ENCODE assay signal across 9 mouse cellular contexts in genomic region chr7:127837878-127838277, GRCm38 (mm10). TPM values are rescaled to one million over a fixed set of nuclear protein-coding genes. Genes with fewer than 3 reads are reported as not detected.
A peak's percentile ranks its signal among the peaks of the same experiment; 100 is the strongest.
DNase-seq lines count a peak whose midpoint lies in the region; ATAC-seq and TF ChIP-seq lines count a peak whose summit lies in the region.
"Not testable (repeated sequence)": the region's sequence is repeated elsewhere in the genome, so short reads cannot be mapped to it uniquely, and the experiment has no call there.
"Had no signal": no experiment of that assay in that cellular context is flagged by ENCODE, and none has a peak within 500 bp of the region (broad histone marks: within the 10 kb centered on the region; RNA-seq: fewer than 3 reads in every experiment).

No protein-coding gene starts in this region.

- intact Hi-C loops in heart, adult 2 months (cut with DNase I): not testable (repeated sequence)

- H3K9me3 ChIP-seq in E14TG2a.4 (ENCODE audit: low read length); MEL (replicated peaks; ENCODE audit: insufficient read depth, low read length); midbrain, embryonic 11.5 days (ENCODE audit: control insufficient read depth, low read length): not testable (repeated sequence)

- not testable (repeated sequence) for ATAC-seq in midbrain, embryonic 11.5 days (ENCODE audit: low FRiP score)

- not testable (repeated sequence) for H3K4me2 ChIP-seq in midbrain, embryonic 11.5 days

- not testable (repeated sequence) for H3K36me3 ChIP-seq in E14TG2a.4 (ENCODE audit: insufficient read depth, low read length); MEL (ENCODE audit: control insufficient read depth in 1 of 2, insufficient read depth in 2 of 2, low read length in 2 of 2); heart, adult 2 months (ENCODE audit: control insufficient read depth, insufficient read depth, low read length); liver, adult 2 months (ENCODE audit: control insufficient read depth, insufficient read depth, low read length); midbrain, embryonic 11.5 days (ENCODE audit: control insufficient read depth, insufficient read depth, low read length)

- TF ChIP-seq CTCF in E14TG2a.4 (conservative IDR thresholded peaks at IDR 0.05; ENCODE audit: low read length) (peak; percentile 40), MEL (IDR thresholded peaks at IDR 0.05 in 2 of 3, conservative IDR thresholded peaks at IDR 0.05 in 1 of 3; ENCODE audit: control insufficient read depth in 1 of 3, insufficient read depth in 1 of 3, low read depth in 2 of 3, low read length in 3 of 3, poor library complexity in 1 of 3, severe bottlenecking in 1 of 3) (peak in 2 of 3 experiments; percentile 10 to 34; a peak in 3 of 6 replicates)
- TF ChIP-seq CTCF in cerebellum, adult 2 months (IDR thresholded peaks at IDR 0.05; ENCODE audit: borderline replicate concordance, insufficient read depth, low read depth, low read length): 0 out of 2 replicates have a peak, but pooled peaks have one; percentile 17
- TF ChIP-seq CTCF in heart, adult 2 months (IDR thresholded peaks at IDR 0.05): peak; percentile 15; the same call in 1 of the 2 replicates
- peak; percentile 42 for TF ChIP-seq CTCF in layer of hippocampus, adult 2 months (conservative IDR thresholded peaks at IDR 0.05)
- TF ChIP-seq CTCF in liver, adult 2 months (IDR thresholded peaks at IDR 0.05; ENCODE audit: low read depth, low read length): 0 out of 2 replicates have a peak, but pooled peaks have one; percentile 1

- not testable (repeated sequence) for TF ChIP-seq RAD21 in MEL (IDR thresholded peaks at IDR 0.05; ENCODE audit: low read depth, low read length)

- DNase-seq in MEL (ENCODE audit: low read depth, low spot score): peak; percentile 35
- DNase-seq in cerebellum, adult 2 months; heart, adult 2 months; layer of hippocampus, adult 2 months (ENCODE audit: low spot score in 2 of 2); liver, adult 2 months (ENCODE audit: extremely low read depth, low read depth, low spot score): not testable (repeated sequence)
- DNase-seq in cerebellum, adult 9-11 months: peak; percentile 43
- DNase-seq in midbrain, embryonic 11.5 days (ENCODE audit: low spot score, missing footprints): peak; percentile 23

- WGBS in cerebellum, adult 2 months: 78% methylated on average over 4 of the region's 4 CpGs
- 81% methylated on average over 4 of the region's 4 CpGs for WGBS in heart, adult 2 months
- 85% methylated on average over 4 of the region's 4 CpGs for WGBS in liver, adult 2 months
- WGBS in midbrain, embryonic 11.5 days: 69% methylated on average over 4 of the region's 4 CpGs

- H3K27me3 ChIP-seq in E14TG2a.4 (ENCODE audit: insufficient read depth, low read length); MEL (ENCODE audit: control insufficient read depth in 1 of 2, insufficient read depth in 2 of 2, low read length in 2 of 2); cerebellum, adult 2 months (ENCODE audit: control insufficient read depth, insufficient read depth, low read length); heart, adult 2 months (ENCODE audit: control insufficient read depth, insufficient read depth, low read length); liver, adult 2 months (ENCODE audit: control insufficient read depth, insufficient read depth, low read length); midbrain, embryonic 11.5 days (ENCODE audit: control insufficient read depth, insufficient read depth, low read length): not testable (repeated sequence)

- not testable (repeated sequence) for TF ChIP-seq EP300 in MEL (IDR thresholded peaks at IDR 0.05; ENCODE audit: low read depth in 1 of 2, low read length in 2 of 2); heart, adult 2 months (IDR thresholded peaks at IDR 0.05; ENCODE audit: insufficient read depth, low read depth, low read length)

- not testable (repeated sequence) for TF ChIP-seq POLR2A in MEL (IDR thresholded peaks at IDR 0.05; ENCODE audit: control insufficient read depth in 1 of 2, insufficient read depth in 1 of 2, low read depth in 1 of 2, low read length in 2 of 2, poor library complexity in 1 of 2); cerebellum, adult 2 months (IDR thresholded peaks at IDR 0.05; ENCODE audit: borderline replicate concordance, insufficient read depth, low read length); heart, adult 2 months (IDR thresholded peaks at IDR 0.05; ENCODE audit: insufficient read depth, low read depth, low read length); liver, adult 2 months (IDR thresholded peaks at IDR 0.05; ENCODE audit: extremely low read depth, insufficient read depth, low read length)

- peaks cover 13% of the 10 kb centered on the region for H3K4me1 ChIP-seq in E14TG2a.4 (replicated peaks; ENCODE audit: low read depth, low read length)
- H3K4me1 ChIP-seq in MEL (ENCODE audit: control insufficient read depth in 1 of 2, insufficient read depth in 2 of 2, low read length in 2 of 2); heart, adult 2 months (ENCODE audit: control insufficient read depth, insufficient read depth, low read length); liver, adult 2 months (ENCODE audit: control insufficient read depth, insufficient read depth, low read length); midbrain, embryonic 11.5 days (ENCODE audit: control insufficient read depth, insufficient read depth, low read length): not testable (repeated sequence)
- H3K4me1 ChIP-seq in cerebellum, adult 2 months (ENCODE audit: control insufficient read depth, insufficient read depth, low read length): peaks cover 16% of the 10 kb centered on the region; the same call in 1 of the 2 replicates

- not testable (repeated sequence) for H3K27ac ChIP-seq in MEL (ENCODE audit: control insufficient read depth, low read depth, low read length); heart, adult 2 months; layer of hippocampus, adult 2 months; liver, adult 2 months (replicated peaks; ENCODE audit: insufficient read depth, low read depth, low read length); midbrain, embryonic 11.5 days (ENCODE audit: low read depth, low read length)
- H3K27ac ChIP-seq in cerebellum, adult 2 months (ENCODE audit: insufficient read depth, low read length): peak overlapping the region; percentile 59

- not testable (repeated sequence) for H3K9ac ChIP-seq in MEL (ENCODE audit: control insufficient read depth, low read depth, low read length, poor library complexity, severe bottlenecking); heart, adult 2 months (ENCODE audit: low read depth, low read length); liver, adult 2 months (ENCODE audit: low read depth, low read length); midbrain, embryonic 11.5 days (ENCODE audit: low read length)

- H3K4me3 ChIP-seq in E14TG2a.4 (replicated peaks; ENCODE audit: low read length); MEL (ENCODE audit: control insufficient read depth in 1 of 2, insufficient read depth in 1 of 2, low read depth in 2 of 2, low read length in 2 of 2); cerebellum, adult 2 months (replicated peaks; ENCODE audit: insufficient read depth, low read depth, low read length); heart, adult 2 months; layer of hippocampus, adult 2 months; liver, adult 2 months (ENCODE audit: insufficient read depth, low read depth, low read length); midbrain, embryonic 11.5 days (ENCODE audit: low read depth, low read length): not testable (repeated sequence)

- not testable (repeated sequence) for H3K79me2 ChIP-seq in MEL (ENCODE audit: control insufficient read depth, insufficient read depth, low read length, poor library complexity); heart, adult 2 months (replicated peaks; ENCODE audit: control insufficient read depth, insufficient read depth, low read length); liver, adult 2 months (ENCODE audit: control insufficient read depth, insufficient read depth, low read length)

RNA-seq across cellular contexts. Expression of gene Stx1b, which starts 13.5 kb away (rescaled TPM):
- 0.03 and 0.15 TPM in 2 replicates for total RNA-seq in MEL (2012; rRNA removed)
- polyA plus RNA-seq in MEL (2012; ENCODE audit: insufficient read depth in 1 of 2, insufficient read length in 2 of 2, low read depth in 1 of 2, low replicate concordance in 2 of 2, missing spikeins in 1 of 2): under 1 TPM in 1 of 2 experiments, not detected in 1; 0.56 TPM
- 452 and 453 TPM in 2 replicates for polyA plus RNA-seq in cerebellum, adult 2 months (2012; rRNA removed)
- 1 to 10 TPM in 1 of 2 experiments, under 1 TPM in 1; 0.77 to 1.1 TPM for total RNA-seq in heart, adult 2 months (2021)
- 3.8 and 4.0 TPM in 2 replicates for polyA plus RNA-seq in heart, adult 2 months (2012; rRNA removed)
- 100 to 1,000 TPM; 336 to 351 TPM for total RNA-seq in layer of hippocampus, adult 2 months (2021)
- total RNA-seq in liver, adult 2 months (2014; rRNA removed): 0.55 and 0.87 TPM in 2 replicates
- polyA plus RNA-seq in liver, adult 2 months (2012; rRNA removed): 7.9 TPM in 2 replicates
- polyA plus RNA-seq in midbrain, embryonic 11.5 days (2014; fragmentation: Nextera tagmentation; extraction: Ambion mirVana): 6.9 and 8.4 TPM in 2 replicates
- polyA plus RNA-seq: CD4-positive, CD25-positive, alpha-beta regulatory T cell, adult 4 months had no signal

RNA-seq across cellular contexts. Expression of gene Stx4a, which starts 13.8 kb away (rescaled TPM):
- 44.4 and 47.8 TPM in 2 replicates for total RNA-seq in MEL (2012; rRNA removed)
- polyA plus RNA-seq in MEL (2012; ENCODE audit: insufficient read depth in 1 of 2, insufficient read length in 2 of 2, low read depth in 1 of 2, low replicate concordance in 2 of 2, missing spikeins in 1 of 2): 100 to 1,000 TPM in 1 of 2 experiments, not detected in 1; 121 TPM
- 127 and 153 TPM in 2 replicates for polyA plus RNA-seq in cerebellum, adult 2 months (2012; rRNA removed)
- total RNA-seq in heart, adult 2 months (2021): 10 to 100 TPM; 68.4 to 71.9 TPM
- 79.3 and 83.0 TPM in 2 replicates for polyA plus RNA-seq in heart, adult 2 months (2012; rRNA removed)
- total RNA-seq in layer of hippocampus, adult 2 months (2021): 10 to 100 TPM; 60.2 to 64.6 TPM
- 16.7 and 18.5 TPM in 2 replicates for total RNA-seq in liver, adult 2 months (2014; rRNA removed)
- 34.7 and 38.3 TPM in 2 replicates for polyA plus RNA-seq in liver, adult 2 months (2012; rRNA removed)
- polyA plus RNA-seq in midbrain, embryonic 11.5 days (2014; fragmentation: Nextera tagmentation; extraction: Ambion mirVana): 10.1 and 12.2 TPM in 2 replicates

RNA-seq across cellular contexts. Expression of gene Hsd3b7, which starts 37.5 kb away (rescaled TPM):
- 0.59 and 1.4 TPM in 2 replicates for total RNA-seq in MEL (2012; rRNA removed)
- polyA plus RNA-seq in MEL (2012; ENCODE audit: insufficient read depth in 1 of 2, insufficient read length in 2 of 2, low read depth in 1 of 2, low replicate concordance in 2 of 2, missing spikeins in 1 of 2): under 1 TPM in 1 of 2 experiments, not detected in 1; 0.75 TPM
- 30.4 and 39.6 TPM in 2 replicates for polyA plus RNA-seq in cerebellum, adult 2 months (2012; rRNA removed)
- 10 to 100 TPM in 1 of 2 experiments, 1 to 10 TPM in 1; 9.8 to 12.9 TPM for total RNA-seq in heart, adult 2 months (2021)
- polyA plus RNA-seq in heart, adult 2 months (2012; rRNA removed): 37.0 and 45.0 TPM in 2 replicates
- total RNA-seq in layer of hippocampus, adult 2 months (2021): 1 to 10 TPM; 7.0 to 8.8 TPM
- 458 and 477 TPM in 2 replicates for total RNA-seq in liver, adult 2 months (2014; rRNA removed)
- 1,150 and 1,162 TPM in 2 replicates for polyA plus RNA-seq in liver, adult 2 months (2012; rRNA removed)
- 7.9 and 8.2 TPM in 2 replicates for polyA plus RNA-seq in midbrain, embryonic 11.5 days (2014; fragmentation: Nextera tagmentation; extraction: Ambion mirVana)

RNA-seq across cellular contexts. Expression of gene Zfp646, which starts 38.1 kb away (rescaled TPM):
- 30.1 and 35.8 TPM in 2 replicates for total RNA-seq in MEL (2012; rRNA removed)
- polyA plus RNA-seq in MEL (2012; ENCODE audit: insufficient read depth in 1 of 2, insufficient read length in 2 of 2, low read depth in 1 of 2, low replicate concordance in 2 of 2, missing spikeins in 1 of 2): 10 to 100 TPM in 1 of 2 experiments, not detected in 1; 38.2 TPM
- 17.8 and 18.8 TPM in 2 replicates for polyA plus RNA-seq in cerebellum, adult 2 months (2012; rRNA removed)
- 10 to 100 TPM; 17.7 to 18.9 TPM for total RNA-seq in heart, adult 2 months (2021)
- polyA plus RNA-seq in heart, adult 2 months (2012; rRNA removed): 8.0 and 11.8 TPM in 2 replicates
- total RNA-seq in layer of hippocampus, adult 2 months (2021): 10 to 100 TPM; 33.3 to 35.8 TPM
- total RNA-seq in liver, adult 2 months (2014; rRNA removed): 8.8 and 11.5 TPM in 2 replicates
- 6.0 and 7.4 TPM in 2 replicates for polyA plus RNA-seq in liver, adult 2 months (2012; rRNA removed)
- 16.0 and 17.4 TPM in 2 replicates for polyA plus RNA-seq in midbrain, embryonic 11.5 days (2014; fragmentation: Nextera tagmentation; extraction: Ambion mirVana)

RNA-seq across cellular contexts. Expression of gene Zfp668, which starts 38.8 kb away (rescaled TPM):
- 7.7 and 9.1 TPM in 2 replicates for total RNA-seq in MEL (2012; rRNA removed)
- polyA plus RNA-seq in MEL (2012; ENCODE audit: insufficient read depth in 1 of 2, insufficient read length in 2 of 2, low read depth in 1 of 2, low replicate concordance in 2 of 2, missing spikeins in 1 of 2): 10 to 100 TPM in 1 of 2 experiments, not detected in 1; 15.6 TPM
- 10.9 TPM in 2 replicates for polyA plus RNA-seq in cerebellum, adult 2 months (2012; rRNA removed)
- 1 to 10 TPM; 3.4 to 4.1 TPM for total RNA-seq in heart, adult 2 months (2021)
- polyA plus RNA-seq in heart, adult 2 months (2012; rRNA removed): 2.2 and 2.7 TPM in 2 replicates
- total RNA-seq in layer of hippocampus, adult 2 months (2021): 10 to 100 TPM; 24.3 to 25.7 TPM
- total RNA-seq in liver, adult 2 months (2014; rRNA removed): 0.65 and 0.94 TPM in 2 replicates
- 2.1 and 2.2 TPM in 2 replicates for polyA plus RNA-seq in liver, adult 2 months (2012; rRNA removed)
- 20.3 and 24.3 TPM in 2 replicates for polyA plus RNA-seq in midbrain, embryonic 11.5 days (2014; fragmentation: Nextera tagmentation; extraction: Ambion mirVana)

Comparison
In these comparisons a context has a peak if more than half of its experiments do, and no peak if none do; other contexts are left out.
1. RNA of gene Stx1b, which starts 13.5 kb away (polyA plus RNA-seq): 452 to 453 TPM in cerebellum, adult 2 months; 6.9 to 8.4 TPM in midbrain, embryonic 11.5 days, 7.9 TPM in liver, adult 2 months, 3.8 to 4.0 TPM in heart, adult 2 months and 0.56 TPM in MEL; every median in the first group is over 10 times any median in the second.
2. RNA of gene Hsd3b7, which starts 37.5 kb away (polyA plus RNA-seq): 1,150 to 1,162 TPM in liver, adult 2 months; 37.0 to 45.0 TPM in heart, adult 2 months, 30.4 to 39.6 TPM in cerebellum, adult 2 months, 7.9 to 8.2 TPM in midbrain, embryonic 11.5 days and 0.75 TPM in MEL; every median in the first group is over 10 times any median in the second.
3. Peak in every context shown above with its lines, with median percentiles within 50 percentile points of each other: CTCF ChIP-seq.